Mouse (Mus musculus) CH12.LX (cell line): ENCODE results near the gene Cox17. TPM values are rescaled to one million over a fixed set of nuclear protein-coding genes. Genes with fewer than 3 reads are reported as not detected.

Source experiments
- DNase-seq: peaks from one replicate; pipeline ENCODE4 v3.0.0-alpha.2; 2013; ENCODE audit errors: extremely low read depth
- H3K27ac ChIP-seq: 2 replicates; pipeline ENCODE4 v1.5.1; 2012; ENCODE audit warnings: low read depth, mild to moderate bottlenecking, control low read depth, moderate library complexity; ENCODE audit not compliant: insufficient read depth
- H3K27me3 ChIP-seq: replicated peaks from 2 replicates; pipeline ENCODE3; 2012; ENCODE audit warnings: inconsistent platforms
- H3K36me3 ChIP-seq, 2 experiments: replicated peaks in 1 of 2; 2 replicates each; pipeline versions ENCODE3 to v1.6.1; 2012; ENCODE audit warnings: inconsistent platforms in 1 of 2, low read length in 1 of 2, mild to moderate bottlenecking in 1 of 2, mixed read lengths in 1 of 2, moderate library complexity in 1 of 2; ENCODE audit not compliant: control insufficient read depth in 1 of 2, insufficient read depth in 1 of 2
- H3K4me1 ChIP-seq, 2 experiments: 2 replicates each; pipeline ENCODE4 v1.6.1; 2012; ENCODE audit warnings: inconsistent platforms in 1 of 2, moderate library complexity in 1 of 2; ENCODE audit not compliant: insufficient read depth in 2 of 2, control insufficient read depth in 1 of 2
- H3K4me2 ChIP-seq: 2 replicates; pipeline ENCODE4 v1.6.1; 2012; ENCODE audit warnings: low read depth, mild to moderate bottlenecking, control low read depth; ENCODE audit not compliant: poor library complexity, insufficient read depth, severe bottlenecking
- H3K4me3 ChIP-seq, 3 experiments: fragments of 150-350 bp in 1 of 3; sonication (generic) in 1 of 3; replicated peaks in 1 of 3; 2 replicates each; pipeline versions ENCODE3 to v1.5.1; 2011 to 2012; ENCODE audit warnings: low read depth in 2 of 3, low read length in 2 of 3, mild to moderate bottlenecking in 2 of 3, moderate library complexity in 2 of 3, control low read depth in 1 of 3, improper control_type of control experiment in 1 of 3, inconsistent platforms in 1 of 3, mixed read lengths in 1 of 3; ENCODE audit not compliant: poor library complexity in 1 of 3
- H3K79me2 ChIP-seq: replicated peaks from 2 replicates; pipeline ENCODE4 v1.6.1; 2012; ENCODE audit warnings: mild to moderate bottlenecking, moderate library complexity; ENCODE audit not compliant: control insufficient read depth, poor library complexity, insufficient read depth, severe bottlenecking; ENCODE audit errors: extremely low read depth
- H3K9ac ChIP-seq: 2 replicates; pipeline ENCODE4 v1.6.1; 2012; ENCODE audit warnings: low read depth, mild to moderate bottlenecking, control low read depth, moderate library complexity; ENCODE audit not compliant: insufficient read depth
- H3K9me3 ChIP-seq: replicated peaks from 2 replicates; pipeline ENCODE3; 2012; ENCODE audit warnings: low read length, inconsistent platforms, mixed read lengths
- BHLHE40 ChIP-seq: IDR thresholded peaks from 2 replicates; pipeline ENCODE4 v1.6.1; 2011; ENCODE audit warnings: mild to moderate bottlenecking, low read depth, low read length, improper control_type of control experiment
- CHD1 ChIP-seq: IDR thresholded peaks from 2 replicates; pipeline ENCODE4 v1.6.1; 2012; ENCODE audit warnings: low read depth, low read length, improper control_type of control experiment, inconsistent platforms
- EP300 ChIP-seq: IDR thresholded peaks from 2 replicates; pipeline ENCODE4 v1.6.1; 2011; ENCODE audit warnings: low read length, improper control_type of control experiment
- ETS1 ChIP-seq: conservative IDR thresholded peaks from 2 replicates; pipeline ENCODE4 v1.6.1; 2012; ENCODE audit warnings: low read depth, mild to moderate bottlenecking, inconsistent platforms, low read length, improper control_type of control experiment, moderate library complexity
- IRF4 ChIP-seq: IDR thresholded peaks from 2 replicates; pipeline ENCODE4 v1.6.1; 2014; ENCODE audit warnings: low read depth, mild to moderate bottlenecking, inconsistent platforms, low read length, improper control_type of control experiment
- MAX ChIP-seq: IDR thresholded peaks from 2 replicates; pipeline ENCODE4 v1.6.1; 2011; ENCODE audit warnings: low read length, improper control_type of control experiment
- MYC ChIP-seq: IDR thresholded peaks from 2 replicates; pipeline ENCODE4 v1.6.1; 2011; ENCODE audit warnings: low read depth, mild to moderate bottlenecking, improper control_type of control experiment, low read length
- NRF1 ChIP-seq: IDR thresholded peaks from 2 replicates; pipeline ENCODE4 v1.6.1; 2014; ENCODE audit warnings: low read depth, mild to moderate bottlenecking, inconsistent platforms, low read length, improper control_type of control experiment, moderate library complexity
- POLR2A ChIP-seq: IDR thresholded peaks from 2 replicates; pipeline ENCODE4 v1.6.1; 2011; ENCODE audit warnings: low read depth, mild to moderate bottlenecking, improper control_type of control experiment, low read length
- RAD21 ChIP-seq: IDR thresholded peaks from 2 replicates; pipeline ENCODE4 v1.6.1; 2011; ENCODE audit warnings: low read depth, mild to moderate bottlenecking, low read length, improper control_type of control experiment, moderate library complexity
- RCOR1 ChIP-seq: conservative IDR thresholded peaks from 2 replicates; pipeline ENCODE4 v1.6.1; 2012; ENCODE audit warnings: low read depth, mild to moderate bottlenecking, inconsistent platforms, low read length, improper control_type of control experiment
- TBP ChIP-seq: conservative IDR thresholded peaks from 2 replicates; pipeline ENCODE4 v1.6.1; 2011; ENCODE audit warnings: low read depth, low read length, improper control_type of control experiment
- USF1 ChIP-seq: IDR thresholded peaks from 2 replicates; pipeline ENCODE4 v1.6.1; 2014; ENCODE audit warnings: low read depth, mild to moderate bottlenecking, inconsistent platforms, low read length, improper control_type of control experiment
- USF2 ChIP-seq: conservative IDR thresholded peaks from 2 replicates; pipeline ENCODE4 v1.6.1; 2011; ENCODE audit warnings: low read depth, low read length, improper control_type of control experiment
- ZNF384 ChIP-seq: IDR thresholded peaks from 2 replicates; pipeline ENCODE4 v1.6.1; 2012; ENCODE audit warnings: low read depth, low read length, improper control_type of control experiment, inconsistent platforms
- dilution Hi-C: fragments of 300-500 bp; cut with MboI; formaldehyde crosslinking; loops from 2 replicates; pipeline ENCODE4 v1.14.3; 2020; ENCODE audit warnings: low sequenced_read_pairs; ENCODE audit not compliant: extremely low pct_unique_long_range_greater_than_20kb, extremely low pct_ligation_motif_present
- in situ Hi-C: fragments of 300-500 bp; cut with MboI; formaldehyde crosslinking; loops from 3 replicates; pipeline ENCODE4 v1.14.3; 2019; ENCODE audit warnings: low sequenced_read_pairs, low pct_ligation_motif_present, low pct_unique_long_range_greater_than_20kb, mixed read lengths
- polyA plus RNA-seq: library from polyadenylated mRNA; unstranded; fragments of >175 nt; gene quantifications from 2 replicates; pipeline ENCODE4 v1.2.1, GENCODE M21; 2012; ENCODE audit warnings: low read depth; ENCODE audit not compliant: insufficient read length
- total RNA-seq, 2 experiments: library from RNA; depleted of rRNA; stranded (reverse); fragments of 300-350 nt in 1 of 2; fragments of >200 nt in 1 of 2; gene quantifications; 2 replicates each; pipeline ENCODE4 v1.2.3; 2012 to 2014

Gene Cox17
- total and polyA plus RNA-seq, 3 experiments: 410 to 706 (median 622) TPM

- no peak for TF ChIP-seq RAD21
- 0 out of 2 replicates have a peak, but pooled peaks have one; percentile 5 for TF ChIP-seq ETS1
- Histone ChIP-seq H3K27me3 (no peaks in the 10 kb centered on the region), H3K79me2 (peaks cover 4% of the 10 kb centered on the region; the same call in 1 of the 2 replicates), H3K36me3 (peaks cover 0 to 6% of the 10 kb centered on the region in 2 experiments), H3K4me3 (no peak overlapping the region), H3K9ac (0 out of 2 replicates have a peak overlapping the region, but pooled peaks have one; percentile 6), H3K9me3 (no peaks in the 10 kb centered on the region), H3K4me2 (no peak overlapping the region), H3K4me1 (peaks cover 44 to 92% of the 10 kb centered on the region in 2 experiments), H3K27ac (peak overlapping the region; percentile 52)
- dilution Hi-C loops (no loop called here), in situ Hi-C loops (no loop called here)
- no peak for DNase-seq
These were observed 51.5 kb downstream of the Cox17 start for GRCm38 (mm10) chr16:38398266-38398665.

- H3K36me3 ChIP-seq: peaks cover 0 to 6% of the 10 kb centered on the region in 2 experiments
- H3K4me2 ChIP-seq: peak overlapping the region; percentile 75
- peak overlapping the region; percentile 75 for H3K9ac ChIP-seq
- H3K27me3 ChIP-seq: no peaks in the 10 kb centered on the region
- peaks cover 4% of the 10 kb centered on the region; the same call in 1 of the 2 replicates for H3K79me2 ChIP-seq
- no peak for DNase-seq
- in situ Hi-C loops (no loop called here), dilution Hi-C loops (no loop called here)
- no peak overlapping the region for H3K4me3 ChIP-seq
- H3K4me1 ChIP-seq: peaks cover 44 to 92% of the 10 kb centered on the region in 2 experiments
- H3K9me3 ChIP-seq: no peaks in the 10 kb centered on the region
- TF ChIP-seq IRF4 (peak; percentile 58), TBP (0 out of 2 replicates have a peak, but pooled peaks have one; percentile 16), ZNF384 (peak; percentile 96), USF2 (peak; percentile 79), EP300 (peak; percentile 53), RCOR1 (no peak; the same call in none of the 2 replicates), POLR2A (peak; percentile 41; the same call in 1 of the 2 replicates), ETS1 (no peak), BHLHE40 (peak; percentile 92), USF1 (peak; percentile 79), MAX (peak; percentile 84), NRF1 (no peak), MYC (peak; percentile 60; the same call in 1 of the 2 replicates), CHD1 (peak; percentile 34; the same call in 1 of the 2 replicates)
- H3K27ac ChIP-seq: peak overlapping the region; percentile 97
These were observed 52.3 kb downstream of the Cox17 start for GRCm38 (mm10) chr16:38399076-38399475.
